Mouse (Mus musculus): ENCODE results near the gene Fads3.

The Fads3 gene

GRCm38 (mm10) chr19:10070186-10070980 is 29.0 kb downstream of the Fads3 start:
- no peak for DNase-seq (ENCODE audit: low spot score)

GRCm38 (mm10) chr19:10071166-10071565 is 29.8 kb downstream of the Fads3 start:
- DNase-seq (ENCODE audit: low spot score): no peak

GRCm38 (mm10) chr19:10071892-10072291 is 30.5 kb downstream of the Fads3 start:
- DNase-seq (ENCODE audit: low spot score): no peak

- DNase-seq (ENCODE audit: low spot score): no peak
Observed at GRCm38 (mm10) chr19:10073145-10073544, 31.8 kb downstream of the Fads3 start.

- no peak for DNase-seq (ENCODE audit: low spot score)
Observed at GRCm38 (mm10) chr19:10078392-10078791, 37.0 kb downstream of the Fads3 start.

- DNase-seq (ENCODE audit: low spot score): no peak
Observed at GRCm38 (mm10) chr19:10080384-10080783, 39.0 kb downstream of the Fads3 start.

- no peak for DNase-seq (ENCODE audit: low spot score)
Observed at GRCm38 (mm10) chr19:10082105-10082504, 40.7 kb downstream of the Fads3 start.

GRCm38 (mm10) chr19:10085454-10085853 is 44.1 kb downstream of the Fads3 start:
- DNase-seq (ENCODE audit: low spot score): no peak

DNA sequence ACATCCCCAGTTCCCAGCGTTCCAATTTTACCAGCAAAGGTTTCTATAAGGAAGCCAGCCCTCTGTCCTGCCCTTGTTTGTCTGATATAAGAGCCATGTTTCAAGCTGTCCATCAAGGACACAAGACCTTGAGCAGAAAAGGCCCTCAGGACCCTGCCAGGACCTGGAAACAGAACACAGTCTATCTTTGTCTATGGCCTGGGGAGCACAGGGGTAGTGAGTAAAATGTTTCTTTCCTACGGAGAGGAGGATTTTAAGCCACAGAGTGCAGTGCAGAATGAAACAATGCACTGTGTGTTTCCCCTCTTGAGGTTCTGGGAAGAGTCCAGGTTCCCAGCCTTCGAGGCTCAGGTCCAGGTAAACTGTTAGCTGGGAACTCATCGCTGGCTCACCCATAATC is 45.6 kb downstream of the Fads3 start:
- no peak for DNase-seq (ENCODE audit: low spot score)

DNA sequence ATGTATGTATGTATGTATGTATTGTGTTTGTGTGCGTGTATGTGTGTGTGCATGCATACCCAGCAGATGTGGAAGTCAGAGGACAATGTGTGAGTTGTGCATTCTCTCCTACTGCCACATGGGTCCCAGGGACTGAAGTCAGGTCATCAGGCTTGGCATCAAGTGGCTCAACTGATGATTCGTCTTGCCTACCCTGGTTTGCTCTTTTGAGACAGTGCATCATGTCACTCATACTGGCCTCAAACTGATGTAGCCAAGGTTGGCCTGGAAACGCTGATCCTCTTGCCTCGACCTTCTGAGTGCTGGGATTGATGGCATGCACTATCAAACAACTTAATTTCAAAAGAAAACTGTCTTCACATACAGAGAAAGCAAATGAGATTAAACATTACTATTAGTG is 52.5 kb downstream of the Fads3 start:
- DNase-seq (ENCODE audit: low spot score): no peak

GRCm38 (mm10) chr19:10094695-10095094 is 53.3 kb downstream of the Fads3 start:
- DNase-seq (ENCODE audit: low spot score): no peak

GRCm38 (mm10) chr19:10096371-10096876 is 55.1 kb downstream of the Fads3 start:
- no peak for DNase-seq (ENCODE audit: low spot score)

DNA sequence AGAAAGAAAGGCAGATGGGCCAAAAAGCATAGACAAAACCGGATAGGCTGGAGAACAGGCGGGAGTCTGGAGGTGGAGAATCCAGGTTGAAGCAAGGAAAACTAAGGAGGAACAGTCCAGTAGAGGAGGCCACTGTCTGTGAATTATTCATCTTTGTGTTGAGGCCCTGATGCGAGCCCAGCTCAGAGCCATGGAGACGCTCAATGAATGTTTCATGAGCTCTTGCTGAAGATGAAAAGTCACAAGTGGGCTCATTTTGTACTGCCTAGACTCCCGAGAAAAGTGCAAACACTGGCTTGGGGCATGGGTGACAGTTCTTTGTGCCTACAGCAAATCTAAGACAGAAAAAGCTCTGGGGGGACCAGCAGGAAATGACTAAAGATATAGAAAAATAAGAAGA is 56.5 kb downstream of the Fads3 start:
- DNase-seq (ENCODE audit: low spot score): no peak

GRCm38 (mm10) chr19:10100631-10101071 is 59.3 kb downstream of the Fads3 start:
- peak; percentile 63 for DNase-seq (ENCODE audit: low spot score)

DNA sequence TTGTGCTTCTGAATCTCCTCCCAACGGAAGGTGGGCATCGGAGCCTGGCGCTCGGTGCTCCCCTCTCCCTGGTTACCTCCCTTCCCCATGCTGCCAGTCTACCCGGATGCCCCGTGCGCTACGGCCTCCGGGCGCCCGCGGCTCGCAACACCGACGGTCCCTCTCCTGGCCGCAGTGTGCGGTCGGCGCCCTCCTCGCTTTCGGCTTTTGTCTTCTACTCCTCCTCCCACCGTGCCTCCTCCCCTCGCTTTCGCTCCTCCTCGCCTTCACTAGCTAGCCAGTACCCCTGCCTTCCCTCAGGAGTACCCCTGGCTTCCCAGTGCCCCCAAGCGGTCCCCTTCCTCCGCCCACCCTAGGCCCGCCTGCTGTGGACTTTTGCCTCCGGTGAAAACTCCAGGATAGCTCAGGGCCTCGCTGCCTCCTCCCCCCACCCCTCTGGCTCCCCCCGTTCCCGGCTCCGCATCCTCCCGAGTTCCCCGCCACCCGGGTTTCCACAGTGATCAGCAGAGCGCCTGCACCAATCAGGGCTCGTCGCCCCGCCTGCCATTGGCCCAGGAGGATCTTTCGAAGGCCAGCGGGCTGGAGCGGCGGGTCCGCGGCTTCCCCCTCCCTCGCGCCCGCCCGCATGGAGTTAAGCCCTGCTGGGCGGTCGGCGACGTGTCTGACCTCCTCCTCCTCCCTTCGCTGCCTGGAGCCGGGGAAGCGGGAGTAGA is 60.1 kb downstream of the Fads3 start, which contains the start of gene Fads2:
Gene Fads2 (minus strand): TSS at position 406 of the 713 bp plus-strand sequence.
- DNase-seq (ENCODE audit: low spot score): peak; percentile 72

DNA sequence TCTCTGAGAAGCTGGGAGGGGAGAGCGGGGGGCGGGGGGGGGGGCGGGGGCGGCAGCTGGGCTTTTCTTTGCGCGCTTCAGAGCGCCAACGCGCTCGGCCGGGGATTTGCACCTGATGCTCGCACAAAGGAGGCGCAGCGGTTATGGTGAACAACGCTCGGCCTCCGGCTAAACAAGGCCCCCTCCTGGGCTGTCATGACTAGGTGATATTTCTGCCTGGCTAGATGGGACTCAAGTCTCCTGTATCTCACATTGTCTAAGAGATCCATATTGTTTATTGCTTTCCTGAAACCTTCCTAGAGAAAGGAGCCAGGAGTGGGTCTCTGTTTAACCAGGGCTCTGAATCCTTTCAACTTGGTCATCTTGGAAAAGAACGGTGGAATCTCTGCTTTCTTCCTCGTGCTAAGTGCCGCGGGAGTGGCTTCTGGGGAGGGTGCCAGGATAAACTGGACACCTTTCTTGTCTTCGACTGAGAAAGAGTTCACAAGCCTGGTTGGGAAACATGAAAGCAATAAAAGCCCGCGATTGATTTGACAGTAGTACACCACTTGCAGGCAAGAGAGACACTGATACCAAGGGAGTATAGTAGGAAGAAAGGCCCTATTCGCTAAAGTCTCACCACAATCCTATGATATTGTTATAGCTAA is 60.8 kb downstream of the Fads3 start:
- no peak for DNase-seq (ENCODE audit: low spot score)

DNA sequence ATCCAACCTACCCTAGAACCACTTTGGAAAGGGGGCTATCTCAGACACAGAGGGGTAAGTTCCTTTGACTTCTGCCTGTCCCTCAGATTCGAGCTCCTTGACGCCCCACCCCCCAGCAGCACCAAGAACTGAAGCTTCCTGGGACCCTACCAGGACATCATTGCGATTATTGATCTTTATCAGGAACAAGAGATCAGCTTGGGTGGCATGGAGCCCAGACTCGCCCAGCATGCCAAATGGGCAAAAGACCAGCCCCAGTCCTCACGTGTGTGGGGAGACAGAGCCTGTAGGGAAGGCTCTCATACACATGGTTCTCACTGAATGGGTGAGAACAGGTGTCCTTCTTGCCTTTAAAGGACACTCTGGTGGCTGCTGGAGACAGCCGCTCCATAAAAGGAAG is 62.9 kb downstream of the Fads3 start:
- no peak for DNase-seq (ENCODE audit: low spot score)

DNA sequence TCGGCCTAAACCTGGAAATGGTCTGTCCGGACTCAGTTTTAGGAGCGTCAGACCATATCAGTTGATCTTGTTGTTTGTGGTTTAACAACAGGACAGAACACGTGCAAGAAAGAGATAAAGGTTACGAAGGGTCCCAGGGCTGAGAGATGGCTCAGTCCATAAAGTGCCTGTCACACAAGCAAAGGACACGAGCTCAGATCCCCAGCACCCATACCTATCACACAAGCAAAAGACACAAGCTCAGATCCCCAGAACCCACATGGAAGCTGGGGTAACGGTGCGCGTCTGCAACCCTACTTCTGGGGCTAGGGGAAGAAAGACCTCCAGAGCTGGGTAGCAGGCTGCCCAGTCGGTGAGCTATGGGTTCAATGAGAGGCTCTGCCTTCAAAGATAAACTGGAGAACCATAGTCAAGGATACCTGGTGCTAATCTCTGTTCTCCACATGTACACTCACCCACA is 63.7 kb downstream of the Fads3 start:
- DNase-seq (ENCODE audit: low spot score): no peak

DNA sequence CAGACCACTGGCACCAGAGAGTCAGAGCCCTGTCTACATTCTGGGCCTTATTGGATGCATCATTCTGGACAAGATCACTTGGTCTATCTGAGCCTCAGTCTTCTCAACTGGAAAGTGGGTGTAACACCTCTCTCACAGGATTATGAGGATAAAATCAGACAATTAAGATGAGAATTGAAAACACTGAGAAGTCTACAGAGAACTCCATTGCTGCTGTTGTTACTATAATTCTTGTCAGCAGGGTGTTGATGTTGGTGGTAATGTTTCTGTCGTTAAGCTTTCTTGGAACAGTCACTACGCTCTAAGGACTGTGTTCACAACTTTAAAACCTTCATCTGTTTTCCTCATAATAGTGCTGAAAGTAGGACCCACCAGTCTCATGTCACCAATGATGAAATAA is 65.3 kb downstream of the Fads3 start:
- no peak for DNase-seq (ENCODE audit: low spot score)

- no peak for DNase-seq (ENCODE audit: low spot score)
Observed at GRCm38 (mm10) chr19:10107051-10107611, 65.8 kb downstream of the Fads3 start.

DNA sequence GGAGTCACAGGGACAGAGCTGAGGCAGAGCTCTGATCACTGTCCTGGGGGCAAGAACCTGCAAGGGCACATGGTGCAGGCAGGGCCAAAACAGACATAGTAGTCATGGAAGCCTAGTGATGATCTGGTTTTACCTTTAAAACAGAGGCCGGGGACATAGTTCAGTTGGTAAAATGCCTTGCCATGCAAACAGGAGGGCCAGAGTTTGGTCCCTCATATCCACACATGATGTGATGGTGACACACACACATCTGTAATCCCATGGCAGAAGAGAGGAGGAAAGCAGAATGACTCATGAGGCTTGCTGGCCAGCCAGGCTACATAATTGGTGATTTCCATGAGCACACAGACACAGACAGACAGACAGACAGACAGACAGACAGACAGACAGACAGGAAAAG is 66.8 kb downstream of the Fads3 start:
- no peak for DNase-seq (ENCODE audit: low spot score)

- DNase-seq (ENCODE audit: low spot score): no peak
Observed at GRCm38 (mm10) chr19:10108666-10109065, 67.3 kb downstream of the Fads3 start.
